Mouse (Mus musculus): Measurements from ENCODE around the gene 2310007B03Rik.

GRCm38 (mm10) chr1:93168295-93168775 is 7.6 kb upstream of the 2310007B03Rik start, which contains the start of gene Crocc2:
- TF ChIP-seq POLR2A (IDR thresholded peaks at IDR 0.05; ENCODE audit: insufficient read depth, low read length) (no peak), CTCF (IDR thresholded peaks at IDR 0.05; ENCODE audit: low read depth, low read length) (no peak), EP300 (IDR thresholded peaks at IDR 0.05; ENCODE audit: insufficient read depth, low read depth, low read length) (no peak)

All from ES-Bruce4 (cell line).